Mouse (Mus musculus) liver, postnatal 0 days (tissue): ENCODE data around the gene Foxe3. TPM values are rescaled to one million over a fixed set of nuclear protein-coding genes. Genes with fewer than 3 reads are reported as not detected.
A peak's percentile ranks its signal among the peaks of the same experiment; 100 is the strongest.

Experiments used
- ATAC-seq: fragments of 200-750 bp; cut with Nextera tagmentation; 2 replicates; pipeline ENCODE4 v1.8.0; 2017; ENCODE audit warnings: mild to moderate bottlenecking, moderate library complexity
- DNase-seq: peaks from one replicate; pipeline ENCODE4 v3.0.0-alpha.2; 2016
- H3K27ac ChIP-seq: fragments of 300-500 bp; sonication (generic); 2 replicates; pipeline ENCODE4 v1.5.1; 2014; ENCODE audit warnings: antibody characterized with exemption, moderate library complexity, mild to moderate bottlenecking, low read depth
- H3K27me3 ChIP-seq: fragments of 300-500 bp; sonication (generic); 2 replicates; pipeline ENCODE4 v1.6.1; 2014; ENCODE audit warnings: low read length, control low read depth, mixed read lengths; ENCODE audit not compliant: insufficient read depth
- H3K36me3 ChIP-seq: fragments of 300-500 bp; sonication (generic); replicated peaks from 2 replicates; pipeline ENCODE4 v1.6.1; 2014; ENCODE audit warnings: mild to moderate bottlenecking, control low read depth, low read length, moderate library complexity, mixed read lengths; ENCODE audit not compliant: insufficient read depth
- H3K4me1 ChIP-seq: fragments of 300-500 bp; sonication (generic); 2 replicates; pipeline ENCODE4 v1.6.1; 2014; ENCODE audit warnings: antibody characterized with exemption, mild to moderate bottlenecking, control low read depth; ENCODE audit not compliant: insufficient read depth
- H3K4me2 ChIP-seq: fragments of 300-500 bp; sonication (generic); 2 replicates; pipeline ENCODE4 v1.6.1; 2014; ENCODE audit warnings: low read depth, mild to moderate bottlenecking, low read length, moderate library complexity, mixed read lengths
- H3K4me3 ChIP-seq: fragments of 300-500 bp; sonication (generic); 2 replicates; pipeline ENCODE4 v1.5.1; 2014; ENCODE audit warnings: low read depth, low read length
- H3K9ac ChIP-seq: fragments of 300-500 bp; sonication (generic); replicated peaks from 2 replicates; pipeline ENCODE4 v1.6.1; 2014; ENCODE audit warnings: mild to moderate bottlenecking, moderate library complexity
- H3K9me3 ChIP-seq: fragments of 300-500 bp; sonication (generic); 2 replicates; pipeline ENCODE4 v1.6.1; 2016; ENCODE audit warnings: mild to moderate bottlenecking, control low read depth, low read length, mixed read lengths
- CTCF ChIP-seq: sonication (generic); IDR thresholded peaks from 2 replicates; pipeline ENCODE4 v1.5.1; 2016; ENCODE audit warnings: antibody characterized with exemption, low read depth
- EP300 ChIP-seq: IDR thresholded peaks from 2 replicates; pipeline ENCODE4 v1.6.1; 2016; ENCODE audit warnings: antibody characterized with exemption, low read depth, mild to moderate bottlenecking
- WGBS: fragments of 180-500 bp; shearing (Covaris S2); extraction: QIAGEN DNeasy Blood & Tissue Kit; methylation state at CpG from one replicate; pipeline ENCODE4 v1.1.7; 2014; ENCODE audit not compliant: insufficient replicate concordance; 5-methylcytosine and 5-hydroxymethylcytosine counted together
- polyA plus RNA-seq: library from polyadenylated mRNA; unstranded; fragments of >200 nt; fragmentation: Nextera tagmentation; extraction: Ambion mirVana; gene quantifications from 2 replicates; pipeline ENCODE4 v1.2.1, GENCODE M21; 2015

Gene Foxe3
- polyA plus RNA-seq, 1 experiment from 2014 or later, result not detected

DNA sequence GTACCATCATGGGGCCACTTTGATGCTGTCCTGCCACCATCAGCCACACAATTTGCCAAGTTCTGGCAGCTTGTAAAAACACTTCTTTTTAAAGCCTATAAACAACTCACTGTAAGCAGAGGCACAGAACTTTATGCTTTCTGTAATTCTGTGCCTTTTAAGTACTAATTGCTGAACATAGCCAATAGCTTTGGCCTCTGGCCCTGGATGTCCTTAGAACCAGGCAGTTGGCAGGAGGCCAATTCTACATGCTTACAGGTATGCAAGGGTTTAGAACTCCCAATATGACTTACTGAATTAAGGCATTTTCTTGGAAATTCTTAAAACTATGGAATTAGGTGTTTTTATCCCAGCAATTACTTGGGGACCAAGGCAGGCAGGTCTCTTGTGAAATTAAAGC, 31.6 kb upstream of the Foxe3 start:
- Histone ChIP-seq H3K4me2 (no peak overlapping the region), H3K4me3 (no peak overlapping the region)
- no peak for DNase-seq

DNA sequence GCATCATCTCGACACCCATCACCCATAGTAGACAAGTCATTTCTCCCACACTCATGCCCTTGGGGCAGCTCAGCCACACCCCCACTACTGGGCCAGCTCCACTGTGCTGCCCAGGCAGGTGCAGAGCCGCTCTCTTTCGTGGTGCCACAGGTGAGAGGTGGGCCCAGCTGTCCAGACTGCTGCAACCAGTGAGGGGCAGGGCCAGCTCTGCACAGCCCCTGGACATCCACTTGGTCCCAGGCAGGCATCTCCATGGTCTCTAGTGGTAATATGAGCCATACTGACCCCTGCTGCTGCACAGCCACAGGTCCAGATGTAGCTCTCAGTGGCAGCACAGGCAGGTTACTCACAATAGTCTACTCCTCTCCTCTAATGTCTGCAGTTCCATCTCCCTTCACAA, 27.4 kb upstream of the Foxe3 start:
- TF ChIP-seq CTCF (no peak), EP300 (no peak)
- H3K4me3 ChIP-seq, result no peak overlapping the region
- 0 out of 2 replicates have a peak, but pooled peaks cover under 1% of the 10 kb centered on the region for H3K27me3 ChIP-seq
- H3K4me2 ChIP-seq, result no peak overlapping the region
- ATAC-seq, result no peak
- H3K4me1 ChIP-seq, result no peaks in the 10 kb centered on the region
- WGBS, result 81% methylated on average over 3 of the region's 3 CpGs
- no peak for DNase-seq
- H3K36me3 ChIP-seq, result no peaks in the 10 kb centered on the region
- H3K9me3 ChIP-seq, result no peaks in the 10 kb centered on the region
- H3K9ac ChIP-seq, result no peak overlapping the region
- H3K27ac ChIP-seq, result no peak overlapping the region

More for the DNA sequence above, 31.6 kb upstream of the Foxe3 start:
- TF ChIP-seq CTCF (no peak), EP300 (no peak)
- Histone ChIP-seq H3K27me3 (no peaks in the 10 kb centered on the region), H3K36me3 (peaks cover 4% of the 10 kb centered on the region), H3K4me1 (no peaks in the 10 kb centered on the region), H3K9me3 (no peaks in the 10 kb centered on the region), H3K27ac (no peak overlapping the region), H3K9ac (no peak overlapping the region)
- no peak for ATAC-seq

DNA sequence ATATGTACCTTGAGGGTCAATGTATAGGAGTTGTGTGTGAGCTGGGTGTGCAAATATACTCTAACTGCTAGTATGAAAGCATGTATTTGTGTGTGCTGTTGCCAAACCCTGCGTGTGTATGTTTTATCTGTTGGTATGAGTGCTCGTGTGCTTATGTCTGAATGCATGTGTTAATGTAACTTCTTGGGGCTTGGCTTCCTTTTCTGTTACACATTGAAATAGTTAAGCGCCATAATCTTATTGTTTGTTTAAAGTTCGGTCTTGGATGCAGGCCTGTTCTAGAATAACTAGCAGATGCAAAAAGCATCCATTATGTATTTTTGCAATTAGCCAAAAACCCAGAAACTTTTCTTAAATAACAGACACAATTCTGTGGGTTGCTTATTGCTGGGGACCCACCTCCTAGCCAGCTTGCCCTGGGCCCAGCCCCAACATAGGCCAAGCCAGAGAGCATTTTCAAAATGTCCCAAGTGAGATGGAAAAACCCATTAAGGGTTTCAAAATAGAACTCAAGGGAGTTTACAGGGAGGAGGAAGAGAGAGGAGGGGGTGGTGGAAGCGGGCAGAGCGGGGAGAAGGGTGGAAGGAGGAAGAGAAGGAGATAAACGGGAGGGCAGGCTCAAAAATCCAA, 22.2 kb upstream of the Foxe3 start:
- TF ChIP-seq EP300 (no peak), CTCF (no peak)
- no peak for ATAC-seq
- H3K4me1 ChIP-seq, result no peaks in the 10 kb centered on the region

DNA sequence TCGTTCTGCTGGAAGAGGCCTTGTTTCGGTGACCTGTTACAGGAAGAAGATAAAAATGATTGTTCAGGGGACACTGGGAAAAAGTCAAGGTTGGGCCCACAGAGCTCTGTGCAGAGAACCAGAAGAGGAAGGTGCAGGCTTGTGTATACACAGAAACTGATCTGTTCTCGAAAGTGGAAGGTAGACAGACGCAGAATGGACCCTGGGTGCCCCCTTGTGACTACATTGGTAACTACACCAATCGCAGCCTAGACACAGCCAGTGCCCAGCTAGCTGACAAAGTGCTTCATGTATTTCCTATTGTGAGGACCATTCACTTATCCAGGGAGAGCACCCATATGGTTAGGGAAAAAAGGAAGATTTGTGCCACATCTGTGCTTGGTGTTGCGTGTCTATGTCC, 21.6 kb upstream of the Foxe3 start:
- H3K4me3 ChIP-seq, result no peak overlapping the region
- H3K36me3 ChIP-seq, result no peaks in the 10 kb centered on the region
- 0 out of 2 replicates have a peak, but pooled peaks cover 3% of the 10 kb centered on the region for H3K27me3 ChIP-seq
- H3K4me1 ChIP-seq, result no peaks in the 10 kb centered on the region
- ATAC-seq (no peak), DNase-seq (peak; percentile 79)
- TF ChIP-seq EP300, result no peak
- peak; percentile 88 for TF ChIP-seq CTCF
- H3K4me2 ChIP-seq, result no peak overlapping the region
- no peaks in the 10 kb centered on the region for H3K9me3 ChIP-seq
- H3K9ac ChIP-seq, result no peak overlapping the region
- 27% methylated on average over 6 of the region's 6 CpGs for WGBS
- no peak overlapping the region for H3K27ac ChIP-seq

More for the DNA sequence above, 22.2 kb upstream of the Foxe3 start:
- H3K27me3 ChIP-seq, result 0 out of 2 replicates have a peak, but pooled peaks cover 3% of the 10 kb centered on the region
- H3K4me3 ChIP-seq, result no peak overlapping the region
- 53% methylated on average over 7 of the region's 7 CpGs for whole genome bisulfite sequencing
- H3K4me2 ChIP-seq, result no peak overlapping the region
- no peaks in the 10 kb centered on the region for H3K9me3 ChIP-seq
- no peaks in the 10 kb centered on the region for H3K36me3 ChIP-seq
- no peak overlapping the region for H3K9ac ChIP-seq
- peak; percentile 5 for DNase-seq
- no peak overlapping the region for H3K27ac ChIP-seq

DNA sequence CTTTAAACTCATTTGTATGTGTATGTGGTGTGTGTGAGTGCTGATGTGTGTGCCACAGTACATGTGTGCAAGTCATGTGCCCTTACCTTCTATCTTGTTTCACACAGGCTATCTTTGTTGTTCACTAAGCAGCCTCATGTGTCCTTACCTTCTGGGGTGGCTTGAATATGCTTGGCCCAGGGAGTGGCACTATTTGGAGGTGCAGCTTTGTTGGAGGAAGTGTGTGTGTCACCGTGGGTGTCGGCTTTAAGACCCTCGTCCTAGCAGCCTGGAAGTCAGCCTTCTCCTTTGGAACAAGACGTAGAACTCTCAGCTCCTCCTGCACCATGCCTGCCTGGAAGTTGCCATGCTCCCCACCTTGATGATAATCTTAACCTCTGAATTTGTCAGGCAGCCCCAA, 20.6 kb upstream of the Foxe3 start:
- H3K27ac ChIP-seq, result no peak overlapping the region
- H3K4me2 ChIP-seq, result no peak overlapping the region
- TF ChIP-seq CTCF (no peak), EP300 (no peak)
- H3K27me3 ChIP-seq, result 0 out of 2 replicates have a peak, but pooled peaks cover 3% of the 10 kb centered on the region
- ATAC-seq (no peak), DNase-seq (peak; percentile 6)
- no peaks in the 10 kb centered on the region for H3K4me1 ChIP-seq
- no peaks in the 10 kb centered on the region for H3K9me3 ChIP-seq
- no peaks in the 10 kb centered on the region for H3K36me3 ChIP-seq
- H3K9ac ChIP-seq, result no peak overlapping the region
- WGBS, result 69% methylated on average over 4 of the region's 4 CpGs
- H3K4me3 ChIP-seq, result no peak overlapping the region

DNA sequence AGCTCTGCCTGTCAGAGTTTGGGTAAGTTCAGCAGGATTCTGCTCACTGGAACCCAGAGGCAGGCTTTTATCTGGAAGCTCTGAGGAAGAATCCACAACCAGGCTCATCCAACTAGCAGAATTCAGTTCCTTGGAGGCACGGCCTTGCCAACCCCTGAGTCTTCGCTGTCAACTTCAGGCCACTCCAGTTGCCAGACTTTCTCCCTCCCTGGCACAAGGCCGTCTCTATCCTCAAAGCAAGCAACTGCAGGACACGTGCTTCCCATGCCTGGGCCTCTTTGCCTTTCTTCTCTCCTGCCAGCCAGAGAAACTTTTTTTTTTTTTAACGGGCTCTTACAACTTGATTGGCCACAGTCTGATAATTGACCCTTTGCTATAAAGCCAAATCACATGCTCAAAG, 19.2 kb upstream of the Foxe3 start:
- Histone ChIP-seq H3K9me3 (no peaks in the 10 kb centered on the region), H3K27ac (no peak overlapping the region), H3K4me2 (no peak overlapping the region), H3K4me3 (no peak overlapping the region), H3K27me3 (0 out of 2 replicates have a peak, but pooled peaks cover 3% of the 10 kb centered on the region), H3K36me3 (no peaks in the 10 kb centered on the region), H3K9ac (no peak overlapping the region), H3K4me1 (no peaks in the 10 kb centered on the region)
- DNase-seq, result peak; percentile 8
- TF ChIP-seq EP300, result no peak
- TF ChIP-seq CTCF, result no peak
- WGBS, result 56% methylated on average over 5 of the region's 5 CpGs
- no peak for ATAC-seq
